Mouse (Mus musculus): ENCODE measurements around the gene Phldb1. TPM values are rescaled to one million over a fixed set of nuclear protein-coding genes. Genes with fewer than 3 reads are reported as not detected.

The Phldb1 gene
- total RNA-seq, 2 experiments from 2014 or later: 124 to 132 TPM

DNA sequence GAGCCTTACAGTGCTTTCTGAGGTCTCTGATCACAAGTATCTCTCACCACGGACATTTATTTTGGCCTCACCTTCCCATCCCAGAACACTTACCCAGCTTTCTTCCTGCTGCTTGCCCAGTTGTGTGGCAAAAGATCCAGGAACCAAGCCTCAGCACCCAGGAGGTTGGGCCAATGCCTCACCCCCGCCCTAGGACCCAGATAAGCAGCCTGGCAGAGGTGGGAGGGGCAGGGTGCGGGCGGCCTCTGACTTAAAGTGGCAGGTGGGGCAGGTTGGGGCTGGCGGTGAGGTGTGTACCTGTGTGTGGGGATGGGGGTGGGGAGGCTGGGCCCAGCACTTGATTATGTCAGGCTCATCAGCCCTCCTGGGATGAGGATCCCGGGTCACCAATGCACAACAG, 21.9 kb downstream of the Phldb1 start:
- DNase-seq: peak in 1 of 2 experiments; percentile 6
- intact Hi-C loops (cut with DNase I): no loop called here

DNA sequence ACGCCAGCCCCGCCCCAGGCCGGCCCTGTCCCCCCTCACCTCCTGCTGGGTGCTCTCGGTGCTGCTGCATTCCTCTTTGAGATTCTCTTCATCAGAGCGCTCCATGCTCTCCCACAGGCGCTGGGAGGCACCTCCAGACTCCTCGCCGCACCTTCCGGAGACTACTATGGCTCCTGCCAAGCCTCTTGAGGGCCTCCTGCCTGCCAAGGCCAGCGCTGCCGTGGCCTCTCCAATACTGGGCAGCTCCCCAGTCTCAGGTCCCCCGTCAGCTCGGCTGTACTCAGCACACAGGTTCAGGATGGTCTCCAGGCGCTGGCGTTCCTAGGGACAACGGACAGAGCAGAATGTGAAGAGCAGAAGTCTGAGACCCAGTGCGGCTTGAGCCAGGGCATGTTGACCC, 23.4 kb downstream of the Phldb1 start:
- DNase-seq: no peak
- intact Hi-C loops (cut with DNase I): no loop called here

DNA sequence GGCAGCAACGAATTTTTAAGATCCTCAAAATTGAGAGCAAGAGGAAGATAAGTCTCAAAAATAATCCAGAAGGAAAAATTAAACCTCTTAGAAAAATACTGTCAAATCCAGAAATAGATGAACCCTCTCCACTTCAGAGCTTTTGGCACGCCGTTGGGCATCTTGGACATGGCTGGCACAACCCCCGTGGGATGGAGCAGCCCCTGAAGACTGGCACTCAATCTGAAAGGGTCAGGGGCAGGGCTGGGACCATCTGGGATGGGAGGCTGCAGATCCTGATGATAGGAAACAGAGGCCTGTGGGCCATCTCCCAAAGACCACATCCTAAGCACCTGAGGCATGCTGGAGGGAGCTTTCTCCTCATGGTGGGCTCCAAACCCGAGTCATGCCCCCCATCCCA, 24.8 kb downstream of the Phldb1 start:
- intact Hi-C loops (cut with DNase I): no loop called here
- DNase-seq: no peak

DNA sequence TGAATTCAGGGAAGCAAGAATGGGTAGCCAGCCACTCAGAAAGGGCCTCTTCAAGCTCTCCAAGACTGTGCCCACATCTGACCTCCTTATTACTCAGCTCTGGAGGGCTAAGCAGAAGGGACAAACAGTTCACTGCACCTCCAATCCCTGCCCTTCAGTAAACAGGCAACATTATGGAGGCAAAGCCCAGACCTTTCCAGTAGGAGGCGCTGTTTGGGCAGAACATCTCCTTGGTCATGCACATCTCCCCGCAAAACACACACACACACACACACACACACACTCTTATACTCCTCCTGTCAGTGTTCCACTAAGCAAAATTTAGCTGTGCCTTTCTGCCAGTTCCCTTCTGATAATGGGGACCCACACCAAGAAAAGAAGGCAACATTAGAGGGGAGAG, 25.4 kb downstream of the Phldb1 start:
- intact Hi-C loops (cut with DNase I): loop anchor here (2.0 kb wide), 1 partner anchor 25 kb away; the partner anchor contains the start of gene Phldb1
- DNase-seq: peak; percentile 42 to 67

DNA sequence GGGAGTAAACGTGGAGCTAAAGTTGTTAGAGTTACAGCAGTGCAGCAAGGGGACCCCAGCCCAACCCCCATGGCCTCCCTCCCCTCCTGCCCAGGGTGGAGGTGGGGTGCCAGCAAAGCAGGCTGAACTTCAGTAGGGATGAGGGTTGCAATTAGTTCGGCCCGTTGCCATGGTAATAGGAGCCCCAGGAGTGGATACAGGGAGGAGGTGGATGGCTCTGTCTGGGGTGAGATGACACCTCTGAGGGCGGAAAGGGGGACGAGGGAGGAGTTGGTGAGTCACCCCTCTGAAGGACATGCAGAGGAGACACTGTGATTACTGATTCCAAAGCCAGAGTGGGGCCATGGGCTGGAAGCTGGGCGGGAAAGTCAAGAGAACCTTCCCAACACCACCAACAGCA, 26.1 kb downstream of the Phldb1 start:
- no peak for DNase-seq
- intact Hi-C loops (cut with DNase I): loop anchor here (2.0 kb wide), 1 partner anchor 26 kb away; the partner anchor contains the start of gene Phldb1

DNA sequence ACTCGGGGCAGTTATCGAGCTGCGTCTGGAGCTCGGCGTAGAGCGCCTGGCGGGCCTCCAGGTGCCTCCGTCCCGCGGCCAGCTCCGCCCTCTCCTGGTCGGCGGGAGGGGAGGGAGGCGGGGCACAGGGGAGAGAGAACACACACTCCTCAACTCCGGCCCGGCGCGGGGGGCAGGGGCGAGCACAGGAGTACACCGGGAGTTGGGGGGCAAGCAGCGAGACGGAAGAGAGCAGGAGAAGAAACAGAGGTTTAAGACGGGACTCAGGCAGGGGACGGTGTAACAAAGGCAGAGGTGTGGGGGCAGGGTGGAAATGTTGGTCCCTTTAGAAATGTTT, 26.6 kb downstream of the Phldb1 start:
- intact Hi-C loops (cut with DNase I): loop anchor here (2.0 kb wide), 1 partner anchor 26 kb away; the partner anchor contains the start of gene Phldb1

DNA sequence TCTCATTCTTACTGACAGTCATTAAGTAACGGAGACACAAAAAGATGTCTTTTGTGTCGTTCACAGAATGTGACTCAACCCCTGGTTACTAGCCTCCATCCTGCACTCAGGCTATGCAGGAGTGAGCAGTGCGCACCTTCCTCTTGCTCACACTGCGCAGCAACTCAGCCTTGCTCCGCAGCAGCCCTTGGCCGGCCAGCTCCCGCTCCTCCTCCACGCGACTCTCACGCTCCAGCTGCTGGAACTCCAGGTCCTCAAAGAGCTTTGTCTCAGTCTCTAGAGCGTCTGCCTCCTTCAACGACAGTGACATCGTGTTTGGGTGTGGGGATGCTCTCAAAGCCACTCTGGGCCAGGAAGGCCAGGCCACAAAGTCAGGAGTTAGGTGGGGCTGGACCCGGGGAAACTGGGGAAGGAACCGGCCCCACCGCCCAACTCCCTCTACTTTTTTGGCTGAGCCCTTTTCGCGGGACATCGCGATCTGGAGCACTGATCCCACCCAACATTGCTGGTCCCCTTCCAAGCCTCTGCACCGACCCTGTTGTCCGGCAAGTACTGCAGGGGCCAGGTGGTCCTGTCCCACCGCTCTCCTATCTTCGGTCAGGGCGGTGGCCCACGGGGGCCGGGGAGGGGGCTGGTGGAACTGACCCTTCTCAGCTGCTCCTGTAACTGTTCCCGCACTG, 27.1 kb downstream of the Phldb1 start:
- intact Hi-C loops (cut with DNase I): loop anchor here (2.0 kb wide), 1 partner anchor 27 kb away; the partner anchor contains the start of gene Phldb1

More for the DNA sequence above, 26.6 kb downstream of the Phldb1 start:
- peak; percentile 87 to 89 for DNase-seq

DNA sequence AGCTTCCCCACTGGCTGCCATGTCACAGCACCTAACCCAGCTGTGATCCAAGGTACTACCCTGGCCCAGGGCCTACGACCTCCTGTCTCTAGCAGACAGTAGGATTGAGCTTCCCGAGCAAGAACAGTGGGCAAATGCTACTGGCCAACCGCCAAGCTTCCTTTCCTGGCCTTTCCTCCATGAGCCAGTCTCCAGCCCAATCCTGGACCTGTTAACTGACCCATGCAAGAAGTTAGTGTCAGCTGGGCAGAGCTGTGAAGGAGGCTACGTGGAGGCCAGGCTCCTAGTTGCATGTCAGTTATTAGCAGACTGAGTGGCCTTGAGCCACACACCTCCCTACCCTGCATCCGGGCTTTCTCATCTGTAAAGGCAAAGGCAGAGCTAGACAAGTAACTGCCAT, 35.3 kb downstream of the Phldb1 start:
- intact Hi-C loops (cut with DNase I): no loop called here
- no peak for DNase-seq

More for the DNA sequence above, 27.1 kb downstream of the Phldb1 start:
- DNase-seq: no peak

DNA sequence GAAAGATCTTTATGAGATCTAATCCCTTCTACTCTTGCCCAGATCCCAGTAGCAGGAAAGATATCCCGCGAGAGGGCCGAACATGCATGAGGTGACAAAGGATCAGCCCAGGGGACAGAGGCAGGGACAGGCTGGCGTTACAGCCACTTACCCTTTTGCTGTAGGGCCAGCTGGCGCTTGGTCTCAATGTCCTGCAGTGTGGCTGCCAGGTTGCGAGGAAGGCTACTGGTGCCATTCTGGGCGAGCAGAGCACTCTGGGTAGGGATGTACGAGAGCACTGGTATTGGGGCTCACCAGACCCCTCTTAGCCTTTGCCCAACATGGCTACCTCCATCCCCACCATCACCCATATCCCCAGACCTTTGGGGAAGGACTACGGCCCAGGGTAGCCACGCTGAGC, 35.8 kb downstream of the Phldb1 start:
- DNase-seq: no peak
- intact Hi-C loops (cut with DNase I): no loop called here

DNA sequence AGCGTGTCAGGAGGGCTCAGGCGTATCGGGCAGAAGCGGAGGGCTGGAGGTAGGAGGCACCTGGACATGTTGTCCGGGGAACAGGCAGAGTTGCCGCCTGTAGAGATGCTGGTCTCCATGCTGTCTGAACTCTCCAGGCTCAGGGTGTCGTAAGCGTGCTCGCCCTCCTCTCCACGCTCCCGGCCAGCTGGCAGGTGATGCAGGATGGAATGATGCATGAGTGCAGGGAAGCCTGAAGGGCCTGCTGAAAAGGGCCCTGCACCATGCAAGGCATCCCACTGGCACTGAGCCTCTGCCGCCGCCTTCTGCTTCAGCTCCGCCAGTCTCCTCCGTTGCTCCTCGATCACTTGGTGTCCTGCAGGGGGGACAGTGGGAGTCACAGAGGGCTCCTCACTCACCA, 37.1 kb downstream of the Phldb1 start:
- intact Hi-C loops (cut with DNase I): no loop called here
- DNase-seq: no peak

DNA sequence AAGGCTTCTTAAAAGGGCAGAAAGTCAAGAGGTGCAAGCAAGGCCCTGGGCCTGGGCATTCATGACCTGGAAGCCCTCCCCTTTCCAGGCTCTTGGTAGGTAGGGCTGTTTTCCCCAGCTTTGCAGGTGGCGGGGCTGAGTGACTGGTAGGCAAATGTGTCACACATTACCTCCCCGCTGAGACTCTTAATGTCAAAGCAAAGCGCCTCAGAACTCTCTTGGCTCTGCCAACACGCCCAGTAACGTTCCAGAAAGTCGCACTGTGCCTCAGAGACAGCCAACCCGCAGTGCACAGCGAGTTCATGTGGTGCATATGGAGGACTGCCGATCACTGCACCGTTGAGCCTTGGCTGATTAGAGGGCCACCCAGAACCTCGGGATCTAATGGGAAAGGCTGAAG, 41.9 kb downstream of the Phldb1 start:
- no peak for DNase-seq
- intact Hi-C loops (cut with DNase I): loop anchor here (5.0 kb wide), 1 partner anchor 39 kb away; no protein-coding TSS in a partner anchor

DNA sequence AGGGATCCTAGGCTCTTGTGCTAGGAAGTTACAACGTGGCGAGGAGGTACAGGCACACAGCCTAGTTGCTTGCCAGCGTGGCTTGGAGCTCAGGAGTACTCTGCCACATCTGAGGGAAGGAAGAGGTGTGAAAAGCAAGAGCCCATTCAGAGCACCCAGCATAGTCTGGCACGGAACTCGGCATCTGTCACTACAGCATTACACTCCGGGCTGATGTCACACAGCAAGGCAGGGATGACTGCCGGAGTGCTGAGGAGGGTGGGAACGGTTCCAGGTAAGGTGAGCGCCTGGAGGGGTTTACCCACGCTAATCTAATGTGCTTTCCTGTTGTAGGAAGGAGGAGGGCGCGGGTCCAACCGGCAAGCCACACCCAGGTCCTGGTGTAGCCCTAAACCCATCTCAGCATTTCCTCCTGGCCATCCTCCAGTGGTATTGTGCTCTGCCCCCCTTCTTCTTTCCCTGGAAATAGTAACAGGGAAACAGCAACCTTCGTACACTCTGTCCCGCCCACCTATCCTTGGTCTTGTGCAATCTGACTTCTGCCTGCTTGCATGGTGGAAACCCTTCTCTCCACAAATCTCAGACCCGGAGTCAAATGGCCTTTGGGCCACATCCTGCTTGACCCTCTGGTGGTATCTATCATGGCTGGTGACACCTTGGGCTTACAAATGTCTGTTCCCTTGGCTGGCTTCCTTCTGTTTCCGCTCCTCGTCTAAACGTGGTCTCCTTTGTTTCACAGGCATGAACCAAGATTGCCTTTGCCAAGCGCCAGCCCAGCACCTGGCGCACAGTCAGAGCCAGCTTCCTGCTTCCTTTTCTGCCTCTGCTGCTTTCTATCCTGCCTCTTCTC, 43.1 kb downstream of the Phldb1 start:
- DNase-seq: peak; percentile 68 to 72
- intact Hi-C loops (cut with DNase I): loop anchor here (5.0 kb wide), 1 partner anchor 40 kb away; no protein-coding TSS in a partner anchor

DNA sequence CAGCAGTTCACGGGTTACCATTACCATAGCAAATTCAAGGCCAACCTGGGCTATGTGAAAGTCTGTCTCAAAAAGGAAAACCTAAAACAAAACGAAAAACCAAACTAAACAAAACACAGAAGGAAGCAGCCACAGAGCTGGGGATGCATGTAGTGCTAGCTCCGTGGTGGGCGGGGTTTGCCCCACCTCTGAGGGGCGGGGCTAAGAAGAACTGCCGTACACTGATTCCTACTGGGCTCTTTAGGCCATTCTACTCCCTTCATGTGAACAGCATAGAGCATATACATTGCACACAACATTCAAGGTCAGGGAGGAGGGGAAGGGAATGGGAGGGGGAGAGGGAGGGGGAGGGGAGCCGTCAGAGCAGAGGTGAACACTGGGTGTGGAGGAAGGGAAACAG, 44.4 kb downstream of the Phldb1 start:
- no peak for DNase-seq
- intact Hi-C loops (cut with DNase I): loop anchor here (5.0 kb wide), 1 partner anchor 42 kb away; no protein-coding TSS in a partner anchor

DNA sequence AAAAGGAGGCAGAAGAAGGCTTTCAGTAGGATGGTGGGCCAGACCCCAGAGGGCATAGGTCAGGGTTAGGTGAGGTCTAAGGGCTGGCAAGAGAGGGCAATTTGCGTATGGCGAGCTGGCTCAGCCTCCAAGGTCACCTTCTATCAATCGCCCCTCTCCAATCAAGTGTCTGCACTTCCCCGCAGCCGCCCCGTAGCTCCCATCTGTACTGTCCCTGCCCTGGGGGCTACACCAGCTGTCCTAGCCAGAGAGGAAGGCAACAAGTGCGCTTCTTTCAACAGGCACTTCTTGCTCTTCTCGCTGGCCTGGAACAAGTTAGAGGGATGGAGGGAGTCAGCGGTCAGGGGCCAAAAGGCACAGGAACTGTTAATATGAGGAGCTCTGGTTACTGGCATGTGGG, 47.0 kb downstream of the Phldb1 start:
- intact Hi-C loops (cut with DNase I): no loop called here
- no peak for DNase-seq

DNA sequence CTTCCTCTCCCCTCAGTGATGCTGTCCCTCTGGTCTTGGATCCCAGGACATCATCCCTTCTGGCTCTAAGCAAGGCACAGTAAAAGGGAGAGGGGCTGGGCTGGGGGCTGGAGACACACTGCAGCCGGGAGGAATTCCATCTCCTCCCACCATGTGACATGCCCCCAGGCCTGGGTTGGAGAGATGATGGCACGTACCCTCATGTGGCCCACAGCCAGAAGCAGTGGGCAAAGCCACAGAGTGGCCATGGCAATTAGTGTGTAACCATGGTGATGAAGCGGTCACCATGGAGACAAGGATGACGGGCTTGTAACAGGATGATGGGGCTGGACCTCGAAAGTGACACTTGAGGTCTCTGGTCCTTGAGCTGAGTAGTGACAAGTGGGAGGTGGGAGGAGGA, 48.4 kb downstream of the Phldb1 start:
- intact Hi-C loops (cut with DNase I): no loop called here
- no peak for DNase-seq

DNA sequence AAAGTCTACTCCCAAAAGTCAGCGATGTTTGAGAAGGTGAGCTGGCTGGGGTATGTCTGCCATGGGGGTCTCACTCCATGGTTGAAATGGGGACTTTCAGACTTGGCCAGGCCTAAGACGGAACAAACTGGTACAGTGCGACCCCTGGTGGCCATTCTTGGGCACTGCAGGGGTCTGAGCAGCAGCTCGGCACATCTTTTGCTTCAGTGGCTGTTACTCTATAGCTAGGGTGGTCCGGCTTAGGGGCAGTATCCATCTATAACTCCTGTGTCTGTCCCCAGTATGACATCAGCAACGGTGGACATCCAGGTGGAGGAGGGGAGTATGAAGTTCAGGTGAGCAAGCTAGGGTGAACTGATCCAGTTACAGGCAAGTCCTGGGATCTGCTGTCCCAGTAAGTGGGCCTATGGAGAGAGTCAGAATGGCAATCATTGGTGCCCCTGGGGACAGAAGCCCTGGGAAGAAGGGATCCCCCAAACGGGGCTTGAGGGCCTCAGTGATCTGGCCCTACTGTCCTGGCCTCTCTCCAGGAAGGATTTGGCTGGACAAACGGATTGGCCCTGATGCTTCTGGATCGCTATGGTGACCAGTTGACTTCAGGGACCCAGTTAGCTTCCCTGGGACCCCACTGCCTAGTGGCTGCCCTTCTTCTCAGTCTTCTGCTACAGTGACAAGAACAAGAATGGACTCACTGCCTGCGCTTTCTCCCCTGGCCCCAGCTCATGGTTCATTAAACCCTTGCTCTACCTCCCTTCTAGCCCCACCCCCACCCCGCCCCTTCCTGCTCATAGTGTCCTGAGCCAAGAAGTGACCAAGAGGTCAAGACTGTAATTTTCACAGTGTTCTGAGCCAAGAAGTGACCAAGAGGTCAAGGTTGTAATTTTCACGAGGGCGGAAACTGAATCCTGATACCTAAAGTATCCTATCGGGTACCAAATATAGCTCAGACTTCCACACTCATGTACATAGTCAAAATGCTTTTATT, 49.4 kb downstream of the Phldb1 start:
- intact Hi-C loops (cut with DNase I): loop anchor here (1.0 kb wide), 2 partner anchors 30 to 231 kb away; partner anchors contain the start of gene Upk2
- peak; percentile 74 to 86 for DNase-seq

DNA sequence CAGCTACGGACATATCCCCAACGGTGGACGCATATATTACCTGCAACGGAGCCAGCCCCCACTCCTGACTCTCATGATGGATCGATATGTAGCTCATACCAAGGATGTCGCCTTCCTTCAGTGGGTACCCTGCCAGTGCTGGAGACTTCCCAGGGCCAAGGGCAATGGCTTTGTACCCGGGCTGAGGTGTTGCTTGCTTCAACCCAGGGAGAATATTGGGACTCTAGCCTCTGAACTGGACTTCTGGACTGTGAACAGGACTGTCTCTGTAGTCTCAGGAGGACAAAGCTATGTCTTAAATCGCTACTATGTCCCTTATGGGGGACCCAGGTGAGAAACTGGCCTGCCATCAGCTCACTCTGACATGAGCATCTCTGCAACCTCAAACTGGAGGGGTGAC, 52.0 kb downstream of the Phldb1 start:
- DNase-seq: no peak
- intact Hi-C loops (cut with DNase I): no loop called here

DNA sequence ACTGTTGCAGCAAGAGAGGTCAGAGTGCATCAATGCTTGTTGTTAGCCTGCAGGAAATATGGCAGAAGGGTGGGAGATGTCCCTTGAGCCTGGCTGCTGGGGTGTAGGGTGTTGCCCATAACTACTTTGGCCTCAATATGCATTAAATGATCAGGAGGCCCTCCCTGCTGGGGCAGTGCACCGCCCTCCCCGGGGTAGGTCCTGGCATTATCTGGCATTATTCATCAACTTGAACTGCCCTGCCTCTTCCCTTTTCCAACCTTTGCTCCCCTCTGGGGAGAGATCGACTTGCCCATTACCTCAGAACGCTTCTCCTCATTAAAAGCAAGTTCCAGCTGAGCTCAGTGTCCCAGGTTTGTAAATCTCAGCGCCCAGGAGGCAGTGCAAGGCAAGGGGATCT, 55.4 kb downstream of the Phldb1 start:
- no peak for DNase-seq
- intact Hi-C loops (cut with DNase I): no loop called here

DNA sequence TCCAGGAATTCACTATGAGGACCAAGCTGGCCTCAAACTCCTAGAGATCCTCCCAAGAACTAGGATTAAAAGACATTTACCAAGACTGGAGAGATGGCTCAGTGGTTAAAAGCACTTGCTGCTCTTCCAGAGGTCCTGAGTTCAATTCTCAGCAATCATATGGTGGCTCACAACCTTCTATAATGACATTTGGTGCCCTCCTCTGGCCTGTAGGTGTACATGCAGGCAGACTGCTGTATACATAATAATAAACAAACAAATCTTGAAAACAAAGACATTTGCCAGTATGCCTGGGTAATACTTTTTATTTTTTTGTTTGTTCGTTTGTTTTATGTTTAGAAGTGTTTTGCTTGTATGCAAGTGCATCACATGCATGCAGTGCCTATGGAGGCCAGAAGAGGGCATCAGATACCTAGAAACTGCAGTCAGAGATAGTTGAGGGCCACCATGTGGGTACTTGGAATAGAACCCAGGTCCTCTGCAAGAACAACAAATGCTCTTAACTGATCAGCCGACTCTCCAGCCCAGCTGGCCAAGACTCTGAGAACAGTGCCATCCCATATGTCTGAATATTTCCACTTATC, 56.6 kb downstream of the Phldb1 start:
- DNase-seq: no peak
- intact Hi-C loops (cut with DNase I): no loop called here

DNA sequence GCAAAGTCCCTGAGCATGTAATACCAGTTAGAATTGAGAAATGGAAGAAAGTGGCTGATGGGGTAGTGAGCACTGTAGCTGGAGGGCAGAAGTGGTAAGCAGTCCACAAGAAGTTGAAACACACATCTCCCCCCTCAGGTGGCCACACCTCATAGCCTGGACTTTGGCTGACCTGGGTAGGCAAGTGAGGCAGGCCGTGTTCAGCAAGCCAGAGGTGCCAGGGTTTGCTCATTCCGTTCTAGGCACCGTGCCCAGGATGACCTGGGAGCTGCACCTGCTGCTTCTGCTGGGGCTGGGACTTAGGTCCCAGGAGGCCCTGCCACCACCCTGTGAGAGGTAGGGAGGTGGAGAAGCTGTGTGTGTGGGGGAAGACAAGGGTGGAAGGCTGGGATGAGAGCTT, 62.0 kb downstream of the Phldb1 start, which contains the start of gene Treh:
Gene Treh (plus strand): TSS at position 229 of the 400 bp plus-strand sequence.
- no peak for DNase-seq
- intact Hi-C loops (cut with DNase I): no loop called here

All from heart, postnatal 14 days (tissue).